Mouse (Mus musculus) CH12F3 (cell line): ENCODE results near the gene Pcdh7.

ENCODE experiments used
- in situ Hi-C: fragments of 300-500 bp; cut with MboI; formaldehyde crosslinking; loops from 2 replicates; pipeline ENCODE4 v1.14.3; 2020; ENCODE audit warnings: low sequenced_read_pairs

The Pcdh7 gene

DNA sequence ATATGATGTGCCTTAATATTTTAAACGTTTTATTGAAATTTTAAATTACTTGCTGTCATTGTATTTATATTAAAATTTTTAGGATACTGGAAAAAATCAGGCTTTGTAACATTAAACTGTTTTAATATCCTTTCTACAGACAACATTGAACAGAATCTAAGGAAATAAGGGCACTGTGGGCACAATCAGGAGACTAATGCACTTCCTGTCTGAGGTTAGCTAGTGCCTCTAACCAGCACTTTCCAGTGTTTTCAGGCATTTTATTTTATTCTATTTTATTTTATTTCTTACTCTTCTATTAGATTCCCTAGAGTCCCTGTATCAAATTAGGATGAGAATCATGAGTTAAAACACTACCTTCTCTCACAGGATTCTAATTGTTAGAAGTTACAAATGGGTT is 28.1 kb downstream of the Pcdh7 start:
- in situ Hi-C loops, result no loop called here

DNA sequence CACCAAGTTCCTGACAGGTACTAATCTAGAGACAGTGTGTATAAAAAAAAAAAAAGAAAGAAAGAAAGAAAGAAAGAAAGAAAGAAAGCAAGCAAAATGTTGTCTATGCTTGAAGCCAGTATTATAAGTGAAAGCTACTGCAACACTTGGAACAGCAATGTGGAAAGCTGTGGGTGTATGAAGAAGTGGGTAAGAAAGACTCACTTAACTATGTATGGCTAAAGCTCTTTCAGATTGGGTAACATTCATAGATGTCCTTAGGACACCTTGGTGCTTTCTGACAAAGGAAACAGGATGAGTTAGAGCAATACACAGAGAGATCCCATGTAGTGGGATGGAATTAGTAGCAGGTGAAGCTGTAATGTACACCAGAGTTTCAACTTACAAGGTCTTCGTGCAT is 32.6 kb downstream of the Pcdh7 start:
- in situ Hi-C loops, result no loop called here

DNA sequence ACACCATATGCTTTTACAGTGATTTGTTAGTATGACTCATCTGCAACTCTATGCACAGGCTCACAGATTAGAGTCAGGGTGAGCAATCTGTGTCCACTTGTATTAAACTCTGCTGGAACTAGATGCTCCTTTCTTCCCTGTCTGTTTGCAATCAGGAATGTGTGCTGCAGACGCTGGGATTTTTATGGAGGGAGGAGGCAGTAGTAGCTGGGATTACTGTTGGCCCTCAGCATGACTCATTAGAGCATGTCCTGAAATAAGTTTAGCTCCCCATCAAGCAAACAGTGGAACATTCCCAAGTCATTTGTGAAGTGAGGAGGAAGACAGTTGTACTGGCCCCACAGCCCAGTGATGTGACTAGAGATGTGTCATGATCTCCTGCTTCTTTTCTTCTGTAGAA is 38.0 kb downstream of the Pcdh7 start:
- in situ Hi-C loops, result no loop called here

DNA sequence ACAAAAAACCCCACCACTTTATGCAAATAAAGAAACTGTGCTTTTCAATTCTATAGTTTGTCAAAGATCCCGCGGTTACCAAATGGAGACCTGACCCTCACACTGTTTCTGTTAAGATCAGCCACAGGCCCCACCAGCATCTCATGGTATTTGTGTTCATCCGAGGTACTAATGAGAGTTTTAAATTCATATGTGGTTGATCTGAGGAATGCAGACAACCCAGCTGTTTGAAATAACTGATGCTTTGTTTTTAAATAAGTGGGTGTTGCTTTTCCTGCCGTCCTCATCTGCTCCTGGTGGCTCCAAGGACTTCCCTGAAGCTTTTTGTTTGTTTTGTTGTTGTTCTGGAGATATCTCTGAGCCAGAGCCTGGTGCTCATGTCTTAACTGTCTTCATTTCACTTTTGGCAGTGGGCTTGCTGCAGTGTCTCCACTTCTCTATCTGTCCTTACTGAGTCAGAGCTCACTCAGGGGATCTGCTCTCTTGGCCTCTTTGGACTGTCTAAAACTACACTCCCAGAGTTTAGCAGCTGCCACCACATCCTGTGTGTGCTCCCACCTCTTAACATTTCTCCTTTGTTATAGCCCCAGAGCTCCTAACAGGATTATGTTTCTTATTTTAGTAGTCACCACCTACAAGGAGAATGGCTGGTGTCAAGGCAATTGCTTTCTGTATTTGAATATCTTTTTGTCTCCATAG is 39.1 kb downstream of the Pcdh7 start:
- in situ Hi-C loops, result no loop called here

DNA sequence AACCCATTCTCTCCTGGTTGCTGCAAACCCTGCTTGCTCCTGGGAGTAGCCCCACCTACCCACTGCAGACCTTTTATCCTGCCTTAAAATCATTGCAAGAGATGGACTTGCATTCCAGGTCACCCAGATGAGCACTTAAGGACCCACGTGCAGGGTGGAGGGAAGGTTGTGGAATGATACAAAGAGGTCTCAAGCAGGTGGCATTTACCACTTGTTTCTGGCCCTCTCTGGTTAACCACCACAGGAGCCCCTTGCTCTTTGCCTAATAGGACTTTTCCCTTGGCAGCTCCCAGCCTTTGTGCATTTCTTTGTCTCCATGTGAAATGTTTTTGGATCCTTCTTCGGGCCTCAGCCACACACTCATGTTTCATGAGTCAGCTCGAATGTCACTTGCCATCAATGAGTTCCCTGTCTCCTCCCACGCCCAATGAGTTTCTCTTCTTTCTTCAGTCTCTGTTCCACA is 39.7 kb downstream of the Pcdh7 start:
- in situ Hi-C loops, result no loop called here

DNA sequence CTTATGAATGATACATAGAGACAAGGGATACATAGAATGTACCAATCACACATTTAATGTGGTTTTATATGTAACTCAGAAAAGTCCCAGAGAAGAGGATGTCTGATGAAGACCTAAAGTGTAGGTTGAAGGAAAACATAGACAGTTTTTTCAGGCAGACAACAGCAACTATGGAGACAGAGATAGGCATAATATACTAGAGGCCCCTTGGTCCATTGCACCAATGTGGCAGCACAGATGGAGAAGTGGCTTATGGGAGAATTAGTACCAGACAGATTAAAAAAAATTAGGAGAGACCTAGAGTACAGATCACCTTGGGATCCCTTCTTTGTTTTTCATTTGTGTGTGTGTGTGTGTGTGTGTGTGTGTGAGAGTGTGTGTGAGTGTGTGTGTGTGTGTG is 41.2 kb downstream of the Pcdh7 start:
- in situ Hi-C loops, result no loop called here

DNA sequence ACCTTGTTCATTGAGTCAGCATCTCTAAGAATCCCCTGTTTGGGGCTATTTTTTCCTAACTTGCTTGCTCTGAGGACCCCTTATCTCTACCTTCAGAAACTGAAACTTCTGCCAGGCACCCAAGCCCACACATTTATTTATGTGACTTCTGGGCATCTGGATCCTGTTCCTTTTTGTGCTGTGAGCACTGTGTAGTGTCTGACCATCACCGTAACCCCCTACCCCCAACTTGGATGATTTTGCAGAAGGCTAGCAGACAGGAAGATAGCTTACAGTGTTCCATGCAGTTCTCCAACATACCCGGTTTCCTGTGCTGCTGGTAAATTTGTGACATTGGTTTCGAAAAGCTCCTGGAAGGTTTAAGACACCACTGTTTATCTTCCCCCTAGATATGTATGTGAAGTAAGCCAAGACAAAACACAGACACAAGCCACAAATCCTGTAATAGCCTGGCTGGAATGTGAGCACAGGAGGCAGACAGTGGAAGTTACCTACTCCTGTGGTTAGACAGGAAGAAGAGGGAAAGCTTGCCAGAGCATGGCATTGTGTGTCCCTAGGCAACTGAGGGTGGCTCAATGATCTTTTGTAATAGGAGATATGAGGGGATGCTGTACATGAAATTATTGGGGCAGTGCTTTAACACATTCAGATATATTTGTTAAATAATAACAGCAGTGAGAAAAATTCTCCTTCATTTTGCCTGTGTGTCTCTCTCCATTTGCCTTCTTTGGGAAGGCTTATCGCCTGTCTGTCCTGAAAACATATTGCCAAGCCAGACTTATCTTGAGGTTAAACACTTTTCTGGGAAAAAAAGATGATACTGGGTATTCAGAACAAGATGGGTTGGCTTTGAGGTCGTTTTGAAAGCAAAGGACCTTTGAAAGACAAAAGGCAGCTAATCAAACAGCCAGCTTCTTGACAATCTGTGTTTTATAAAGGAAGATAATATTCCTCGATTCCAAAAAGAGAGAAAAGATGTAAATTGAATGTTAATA is 42.6 kb downstream of the Pcdh7 start:
- in situ Hi-C loops, result no loop called here

DNA sequence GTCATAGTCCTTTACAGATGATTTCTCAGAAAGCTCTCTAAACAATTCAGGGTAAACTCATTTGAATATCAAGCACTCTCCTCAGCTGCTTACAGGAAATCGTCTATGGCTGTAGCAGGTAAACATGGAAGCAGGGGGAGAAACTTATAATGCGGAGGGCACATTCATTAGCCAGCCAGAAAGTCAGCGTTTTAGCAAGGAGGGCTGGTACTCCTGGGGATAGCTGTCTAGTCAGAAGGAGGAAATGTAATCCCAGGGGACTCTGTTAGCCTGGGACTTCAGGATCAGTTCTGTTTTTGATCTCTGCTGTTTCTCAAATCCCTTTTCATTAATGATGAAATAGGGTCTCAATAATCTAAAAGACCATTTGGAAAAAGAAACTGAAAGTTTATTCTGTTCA is 47.6 kb downstream of the Pcdh7 start:
- in situ Hi-C loops, result no loop called here

DNA sequence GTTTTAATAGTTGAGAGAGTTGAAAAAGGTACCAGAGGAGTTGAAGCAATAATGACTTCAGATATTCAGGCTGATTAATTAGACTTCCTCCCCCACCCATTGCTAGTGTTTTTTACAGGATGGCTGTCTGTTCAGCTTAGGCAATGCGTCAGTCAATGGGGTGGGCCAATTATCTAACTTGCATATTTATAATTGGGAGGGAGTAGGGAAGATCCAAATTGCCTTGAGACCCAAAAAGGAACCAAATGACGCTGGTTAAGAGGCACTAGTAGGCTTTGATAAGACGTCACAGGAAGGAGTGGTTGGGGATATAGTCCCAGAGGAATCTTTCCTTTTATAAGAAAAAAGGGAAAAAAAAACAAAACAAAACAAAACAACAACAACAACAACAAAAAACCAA is 49.6 kb downstream of the Pcdh7 start:
- in situ Hi-C loops, result no loop called here

DNA sequence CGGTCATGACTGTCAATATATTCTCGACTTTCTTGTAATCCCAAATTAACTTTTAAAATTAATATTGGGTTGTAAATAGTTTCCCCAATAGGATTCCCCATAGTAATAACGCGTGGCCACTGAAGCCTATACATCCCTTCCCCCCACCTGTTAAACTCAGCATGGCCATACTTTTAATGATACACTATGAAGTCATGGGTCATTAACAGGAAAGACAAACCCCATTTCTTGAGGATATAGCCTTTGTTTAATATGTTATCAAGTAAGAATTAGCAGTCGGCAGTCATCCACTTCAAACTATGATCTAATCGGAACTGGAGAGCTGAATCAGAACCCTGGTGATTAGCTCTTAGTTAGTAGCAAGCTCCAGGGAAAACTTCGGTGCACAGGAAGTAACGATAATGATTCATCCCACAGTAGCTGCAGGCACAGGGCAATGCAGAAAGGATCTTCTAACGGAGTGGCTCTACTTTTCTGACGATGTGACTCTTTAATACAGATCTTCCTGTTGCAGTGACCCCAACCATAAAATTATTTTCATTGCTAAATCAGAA is 50.8 kb downstream of the Pcdh7 start:
- in situ Hi-C loops, result no loop called here

DNA sequence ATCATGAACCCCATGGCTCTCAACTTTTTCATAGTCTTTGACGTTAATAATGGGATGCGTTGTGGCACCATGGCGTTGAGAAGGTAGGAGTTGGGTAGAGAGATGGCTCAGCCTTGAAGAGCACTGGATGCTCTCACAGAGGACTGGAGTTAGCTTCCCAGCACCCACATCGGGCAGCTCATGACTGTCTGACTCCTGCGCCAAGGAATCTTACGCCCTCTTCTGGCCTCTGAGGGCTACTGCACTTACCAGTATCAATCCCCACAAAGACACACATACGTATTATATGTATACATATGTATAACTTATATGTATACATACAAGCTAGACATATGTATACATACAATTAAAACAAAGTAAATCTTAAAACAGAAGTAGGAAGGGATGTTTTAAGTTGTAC is 51.9 kb downstream of the Pcdh7 start:
- in situ Hi-C loops, result no loop called here

DNA sequence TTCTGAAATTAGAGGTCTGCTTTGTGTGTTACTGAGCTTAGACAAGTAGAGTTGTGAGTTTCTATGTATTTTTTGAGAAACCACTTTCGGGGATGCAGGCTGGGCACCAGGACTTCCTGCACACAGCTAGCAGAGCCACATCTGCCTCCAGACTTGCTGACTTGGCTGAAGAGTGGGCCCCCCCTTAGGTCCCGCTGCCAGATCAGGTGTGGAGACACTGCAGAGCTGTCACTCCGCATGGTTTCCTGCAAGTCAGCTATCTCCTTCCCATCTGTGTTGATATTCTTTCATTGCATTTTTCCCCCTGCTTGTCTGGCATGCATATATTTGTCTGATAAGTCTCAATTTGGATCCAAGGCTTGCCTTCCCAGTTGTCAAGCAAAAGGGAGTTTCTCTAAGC is 52.6 kb downstream of the Pcdh7 start:
- in situ Hi-C loops, result no loop called here

DNA sequence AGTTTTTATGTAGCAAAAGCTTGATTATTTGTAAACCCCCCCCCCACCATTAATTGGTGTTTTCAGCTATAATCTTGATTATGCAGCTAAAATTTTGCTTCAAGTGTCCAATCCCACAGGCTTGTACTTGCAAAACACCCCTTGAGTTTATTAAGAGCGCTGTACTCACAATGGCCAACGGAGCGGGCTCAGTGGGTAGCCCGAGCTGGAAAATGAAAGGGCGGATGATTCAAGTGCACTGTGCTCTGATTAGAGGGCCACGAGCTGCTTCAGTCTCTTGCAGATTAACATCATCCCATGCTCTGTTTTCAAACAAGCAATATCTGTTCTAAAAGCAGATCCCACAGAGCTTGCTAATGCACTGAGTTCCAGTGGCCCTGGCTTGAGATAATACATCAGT is 53.4 kb downstream of the Pcdh7 start:
- in situ Hi-C loops, result no loop called here

DNA sequence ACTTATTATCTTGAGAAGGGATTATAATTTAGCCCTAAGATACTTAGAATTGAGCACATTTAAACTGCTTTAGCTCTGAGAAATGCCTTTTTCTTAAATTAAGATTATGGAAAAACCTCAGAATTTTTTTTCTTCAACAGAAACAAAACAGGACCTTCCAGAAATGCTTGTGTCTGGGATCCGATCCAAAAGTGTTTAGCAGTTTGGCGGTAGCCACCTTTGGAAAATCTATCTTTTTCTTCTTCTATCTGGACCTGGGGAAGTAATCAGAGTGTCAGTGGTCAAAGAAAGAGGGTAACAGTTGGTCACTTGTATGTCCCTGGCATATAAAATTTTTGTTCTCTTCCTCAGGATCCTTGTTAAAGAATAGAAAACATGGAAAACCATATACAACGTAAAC is 54.9 kb downstream of the Pcdh7 start:
- in situ Hi-C loops, result no loop called here

DNA sequence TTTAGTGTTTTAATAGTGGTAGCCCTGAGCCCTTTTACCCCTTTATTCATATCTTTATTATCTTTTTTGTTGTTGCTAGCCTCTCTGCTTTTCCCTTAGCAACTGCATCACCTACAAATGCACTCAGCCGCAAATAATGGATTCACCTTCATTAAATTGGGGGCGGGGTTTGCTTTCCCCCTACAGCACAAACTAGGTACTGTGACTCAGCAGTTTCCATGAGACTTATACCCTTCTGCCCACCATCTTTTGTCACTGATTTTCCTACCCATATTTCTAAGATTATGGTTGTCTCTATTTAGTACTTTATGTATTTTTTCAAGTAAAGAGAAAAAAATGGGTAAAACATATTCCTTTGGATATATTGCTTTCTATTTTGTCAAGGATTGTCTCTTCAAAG is 56.7 kb downstream of the Pcdh7 start:
- in situ Hi-C loops, result no loop called here

DNA sequence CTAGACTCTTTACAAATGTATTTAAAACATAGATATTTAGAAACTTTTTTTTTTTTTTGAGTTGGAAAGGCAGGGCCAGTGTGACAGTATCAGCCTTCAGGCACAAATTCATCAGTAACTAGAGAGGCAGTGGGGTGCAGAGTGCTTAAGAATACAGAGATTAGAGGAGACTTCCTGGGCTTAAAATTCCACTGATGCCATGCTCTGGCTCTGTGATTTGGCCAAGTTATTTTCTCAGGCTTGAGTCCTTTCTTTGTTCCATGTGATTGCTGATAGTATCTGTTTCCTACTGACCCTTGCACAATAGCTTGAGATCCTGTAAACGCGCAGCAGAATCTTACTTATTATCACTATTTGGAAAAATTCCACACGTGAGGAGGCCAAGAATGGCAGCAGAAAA is 60.3 kb downstream of the Pcdh7 start:
- in situ Hi-C loops, result no loop called here

DNA sequence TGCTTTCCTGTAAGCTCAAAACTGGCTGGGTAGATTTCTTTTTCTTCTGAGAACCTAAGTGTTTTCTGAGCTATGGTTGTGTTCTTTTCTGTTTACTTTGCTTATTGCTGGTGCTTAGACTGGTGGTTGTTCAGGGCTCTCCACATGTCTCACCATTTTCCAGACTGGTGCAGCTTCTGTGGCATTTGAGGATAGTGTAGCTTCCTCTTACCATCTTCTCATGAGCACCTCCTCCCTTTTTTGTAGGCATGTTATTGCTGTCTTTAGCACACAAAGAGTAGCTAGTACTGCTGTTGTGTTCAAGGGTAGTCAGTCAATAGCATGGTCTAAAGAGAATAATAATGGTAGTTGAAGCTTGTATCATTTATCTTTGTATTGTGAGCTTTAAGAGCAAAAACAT is 62.2 kb downstream of the Pcdh7 start:
- in situ Hi-C loops, result no loop called here

DNA sequence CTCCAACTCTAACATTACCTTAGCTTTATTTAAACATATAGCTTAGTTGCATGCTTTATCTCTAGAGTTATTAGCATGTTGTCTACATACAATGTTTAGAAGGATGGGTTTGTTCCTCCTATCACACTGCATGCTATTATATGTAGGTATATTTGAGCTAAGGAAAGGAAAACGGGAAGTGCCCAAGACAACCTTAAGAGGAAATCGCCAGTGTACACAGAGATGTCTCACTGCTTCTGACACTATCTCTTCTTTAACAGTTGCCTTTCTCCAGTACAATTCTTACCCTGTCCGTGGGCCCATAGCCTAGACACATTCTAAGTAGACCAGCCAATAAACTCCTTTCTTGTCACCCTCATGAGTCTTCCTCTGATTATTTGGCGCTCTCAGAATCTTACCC is 62.8 kb downstream of the Pcdh7 start:
- in situ Hi-C loops, result no loop called here

DNA sequence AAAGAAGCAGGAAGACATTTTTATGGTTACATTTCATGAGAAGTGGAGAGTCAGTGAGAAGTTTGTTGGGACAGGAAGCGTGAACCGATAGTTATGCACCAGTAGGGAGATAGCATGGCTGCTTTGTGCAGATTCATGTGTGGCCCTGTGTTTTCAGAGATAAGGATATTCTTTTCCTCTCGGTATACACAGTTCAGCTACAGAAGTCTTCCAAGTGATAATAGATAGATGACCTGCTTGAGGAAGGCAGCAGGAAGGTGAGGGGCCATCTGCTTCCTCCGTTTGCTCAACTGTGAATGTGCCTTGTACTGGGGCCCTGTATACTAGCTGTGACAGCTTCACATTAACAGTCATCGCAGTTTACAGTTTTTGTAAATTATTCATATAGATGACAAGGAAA is 64.2 kb downstream of the Pcdh7 start:
- in situ Hi-C loops, result no loop called here

DNA sequence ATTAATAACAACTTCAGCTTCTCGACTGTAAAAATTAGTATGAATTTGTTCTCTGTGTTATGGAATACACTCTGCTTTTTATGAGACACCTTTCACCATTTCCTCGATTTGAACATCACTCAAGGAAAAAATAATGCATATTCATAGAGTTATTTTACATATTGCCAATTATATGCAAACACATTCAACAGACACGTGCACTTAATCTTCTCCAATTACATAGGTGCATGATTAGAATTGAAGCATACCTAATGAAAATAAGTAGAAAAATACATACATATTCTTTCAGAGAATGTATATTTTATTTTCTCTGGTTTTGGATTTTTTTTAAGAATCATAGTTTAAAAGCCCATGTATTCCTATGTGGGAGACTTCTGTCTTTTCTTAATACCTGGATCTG is 64.8 kb downstream of the Pcdh7 start:
- in situ Hi-C loops, result no loop called here

DNA sequence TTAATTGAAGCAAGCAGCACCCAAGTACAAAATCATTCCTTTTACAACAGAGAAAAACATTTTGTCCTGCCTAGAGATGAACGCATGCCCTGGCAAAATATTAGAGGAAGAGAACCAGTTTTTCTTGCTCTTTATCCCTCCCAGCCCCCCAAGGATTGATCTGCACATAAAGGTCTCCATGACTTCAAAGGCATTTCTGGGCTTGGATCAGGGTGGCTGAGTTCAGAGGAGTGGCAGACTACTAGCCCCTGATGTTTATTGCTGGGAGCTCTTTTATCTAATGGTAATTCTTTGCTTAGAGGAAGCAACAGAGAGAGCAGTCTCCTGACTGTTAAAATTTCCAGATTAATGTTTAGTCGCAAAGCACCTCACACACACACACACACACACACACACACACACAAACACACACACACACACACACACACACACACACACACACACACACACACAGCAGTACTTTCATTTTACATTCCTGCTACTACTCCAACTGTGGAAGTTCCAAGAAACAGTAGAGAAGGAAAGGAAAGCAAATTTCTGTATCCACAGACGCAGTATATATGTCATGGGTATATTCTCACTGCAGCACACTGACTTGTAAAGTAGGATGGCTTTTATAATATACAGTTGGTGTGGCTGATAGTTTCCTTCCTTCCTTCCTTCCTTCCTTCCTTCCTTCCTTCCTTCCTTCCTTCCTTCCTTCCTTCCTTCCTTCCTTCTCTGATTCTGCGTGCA is 71.2 kb downstream of the Pcdh7 start:
- in situ Hi-C loops, result no loop called here
